Mouse (Mus musculus): Measurements from ENCODE around the gene Pkd2l1. TPM values are rescaled to one million over a fixed set of nuclear protein-coding genes. Genes with fewer than 3 reads are reported as not detected.
"Not testable (repeated sequence)": the region's sequence is repeated elsewhere in the genome, so short reads cannot be mapped to it uniquely, and the experiment has no call there.

The Pkd2l1 gene
- polyA plus RNA-seq, 2 experiments: 0.03 TPM; not detected in 1

DNA sequence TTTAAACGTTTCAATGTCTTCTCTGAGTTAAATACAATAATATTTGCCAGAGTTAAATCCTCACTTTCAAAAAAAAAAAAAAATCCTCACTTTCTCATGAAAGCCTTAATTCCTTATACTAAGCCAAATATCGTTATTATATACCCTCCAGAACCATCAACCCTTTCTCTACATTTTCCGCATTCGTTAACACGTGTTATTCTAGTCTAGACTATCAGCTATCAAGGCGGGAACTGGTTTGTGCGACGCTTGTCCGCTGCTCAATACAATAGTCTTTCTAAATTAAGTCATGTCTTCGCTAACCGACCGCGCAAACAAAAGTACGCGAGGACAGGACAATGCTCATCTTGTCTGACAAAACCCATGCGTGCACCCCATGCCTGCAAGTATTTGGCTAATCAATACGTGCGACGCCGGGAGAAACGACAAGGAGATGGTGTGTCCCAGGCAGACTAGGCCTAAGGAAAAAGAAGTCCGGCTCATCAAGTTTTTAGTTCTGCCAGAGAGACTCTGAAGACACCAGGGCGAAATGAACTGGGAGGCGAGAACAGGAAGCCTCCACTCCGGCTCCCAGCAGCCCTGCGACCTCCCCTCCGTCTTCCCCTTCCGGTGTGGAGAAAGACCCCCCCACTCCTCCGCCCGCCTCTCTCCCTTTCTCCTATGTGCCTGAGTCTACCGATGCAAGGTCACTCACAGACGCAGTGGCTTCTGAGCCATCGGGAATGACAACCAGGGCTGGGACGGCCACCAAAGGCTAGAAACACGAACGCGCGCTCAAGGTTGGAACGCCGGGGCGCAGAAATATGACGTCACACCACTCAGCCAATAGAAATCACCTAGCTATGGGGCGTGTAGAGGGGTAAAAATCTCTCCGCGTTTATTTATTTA lies 56.9 kb downstream of the Pkd2l1 start, which contains the start of gene Cwf19l1:
TSS of gene Cwf19l1 (minus strand) at position 805 of the 888 bp plus-strand sequence.
- under 1% methylated on average over 45 of the region's 45 CpGs for whole genome bisulfite sequencing
- ATAC-seq (ENCODE audit: low FRiP score, low read depth): peak; percentile 94

DNA sequence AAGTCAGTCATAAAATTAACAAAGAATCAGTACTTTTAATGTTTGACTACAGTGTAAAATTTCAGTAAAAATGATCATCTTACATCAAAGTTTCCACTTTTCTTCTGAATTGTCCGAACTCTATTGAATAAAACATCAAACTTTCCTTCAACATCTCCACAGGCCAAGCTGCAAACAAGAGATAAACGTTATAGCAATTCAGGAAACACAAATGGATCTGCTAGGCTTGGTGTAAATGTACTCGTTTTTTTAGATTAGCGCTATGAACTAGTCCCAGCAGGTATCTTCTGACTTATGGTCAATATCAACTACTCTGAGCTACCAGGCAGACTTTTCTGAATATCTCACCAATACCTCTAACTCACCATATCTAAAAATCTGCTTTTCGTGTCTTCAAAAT lies 59.3 kb downstream of the Pkd2l1 start:
- no peak overlapping the region for H3K27ac ChIP-seq (replicated peaks; ENCODE audit: low read depth, low read length)
- 90% methylated on average over 5 of the region's 5 CpGs for WGBS

More for the DNA sequence above, 56.9 kb downstream of the Pkd2l1 start, which contains the start of gene Cwf19l1:
- H3K4me2 ChIP-seq (replicated peaks; ENCODE audit: low read depth, low read length, severe bottlenecking): peak within 1 kb of the TSS; percentile 65
- H3K9me3 ChIP-seq (ENCODE audit: control insufficient read depth, low read length): no peaks in the 10 kb centered on the region
- H3K4me3 ChIP-seq (replicated peaks; ENCODE audit: low read length): peak within 1 kb of the TSS; percentile 64
- no peaks in the 10 kb centered on the region for H3K4me1 ChIP-seq (ENCODE audit: control insufficient read depth, insufficient read depth, low read length)
- peak within 1 kb of the TSS; percentile 68 for H3K9ac ChIP-seq (ENCODE audit: low read depth, low read length, severe bottlenecking)
- peak; percentile 94 for DNase-seq (ENCODE audit: low spot score)
- H3K36me3 ChIP-seq (ENCODE audit: control insufficient read depth, insufficient read depth, low read length): peaks cover 39% of the 10 kb centered on the region
- no peaks in the 10 kb centered on the region for H3K27me3 ChIP-seq (ENCODE audit: control insufficient read depth, insufficient read depth, low read length)
- peak; percentile 41; the same call in 1 of the 2 replicates for TF ChIP-seq POLR2A (IDR thresholded peaks at IDR 0.05; ENCODE audit: borderline replicate concordance, extremely low read depth, insufficient read depth, insufficient read length)
- peak within 1 kb of the TSS; percentile 94 for H3K27ac ChIP-seq (replicated peaks; ENCODE audit: low read depth, low read length)

DNA sequence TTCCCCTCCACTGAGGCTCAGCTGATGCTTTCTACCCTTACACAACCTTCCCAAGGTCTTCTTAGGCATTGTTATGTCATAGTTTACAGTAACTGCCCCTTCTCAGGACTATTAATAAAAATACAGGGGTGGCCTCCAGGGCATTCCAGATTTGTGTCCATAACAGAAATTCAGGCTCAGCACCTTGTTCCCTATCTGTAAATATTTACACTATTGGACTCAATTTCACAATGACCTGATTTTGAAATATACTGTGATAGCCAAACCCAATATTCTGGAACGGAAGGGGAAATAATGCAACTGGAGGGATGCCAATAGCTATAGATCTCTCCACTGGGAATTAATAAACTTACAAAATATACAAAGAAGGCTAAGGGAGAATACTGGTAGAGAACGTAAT lies 63.7 kb downstream of the Pkd2l1 start:
- Histone ChIP-seq H3K4me1 (ENCODE audit: control insufficient read depth, insufficient read depth, low read length) (no peaks in the 10 kb centered on the region), H3K9me3 (ENCODE audit: control insufficient read depth, low read length) (no peaks in the 10 kb centered on the region), H3K27me3 (ENCODE audit: control insufficient read depth, insufficient read depth, low read length) (no peaks in the 10 kb centered on the region), H3K4me2 (replicated peaks; ENCODE audit: low read depth, low read length, severe bottlenecking) (no peak overlapping the region), H3K36me3 (ENCODE audit: control insufficient read depth, insufficient read depth, low read length) (peaks cover 72% of the 10 kb centered on the region), H3K27ac (replicated peaks; ENCODE audit: low read depth, low read length) (no peak overlapping the region), H3K9ac (ENCODE audit: low read depth, low read length, severe bottlenecking) (no peak overlapping the region), H3K4me3 (replicated peaks; ENCODE audit: low read length) (no peak overlapping the region)
- 77% methylated on average over 2 of the region's 2 CpGs for WGBS
- ATAC-seq (ENCODE audit: low FRiP score, low read depth) (no peak), DNase-seq (ENCODE audit: low spot score) (no peak)
- TF ChIP-seq POLR2A (IDR thresholded peaks at IDR 0.05; ENCODE audit: borderline replicate concordance, extremely low read depth, insufficient read depth, insufficient read length): no peak

More for the DNA sequence above, 59.3 kb downstream of the Pkd2l1 start:
- H3K36me3 ChIP-seq (ENCODE audit: control insufficient read depth, insufficient read depth, low read length): peaks cover 42% of the 10 kb centered on the region
- TF ChIP-seq POLR2A (IDR thresholded peaks at IDR 0.05; ENCODE audit: borderline replicate concordance, extremely low read depth, insufficient read depth, insufficient read length): no peak
- DNase-seq (ENCODE audit: low spot score): no peak
- no peak for ATAC-seq (ENCODE audit: low FRiP score, low read depth)
- H3K27me3 ChIP-seq (ENCODE audit: control insufficient read depth, insufficient read depth, low read length): no peaks in the 10 kb centered on the region
- H3K4me3 ChIP-seq (replicated peaks; ENCODE audit: low read length): no peak overlapping the region
- H3K9me3 ChIP-seq (ENCODE audit: control insufficient read depth, low read length): no peaks in the 10 kb centered on the region
- H3K4me2 ChIP-seq (replicated peaks; ENCODE audit: low read depth, low read length, severe bottlenecking): no peak overlapping the region
- no peak overlapping the region for H3K9ac ChIP-seq (ENCODE audit: low read depth, low read length, severe bottlenecking)
- H3K4me1 ChIP-seq (ENCODE audit: control insufficient read depth, insufficient read depth, low read length): no peaks in the 10 kb centered on the region

DNA sequence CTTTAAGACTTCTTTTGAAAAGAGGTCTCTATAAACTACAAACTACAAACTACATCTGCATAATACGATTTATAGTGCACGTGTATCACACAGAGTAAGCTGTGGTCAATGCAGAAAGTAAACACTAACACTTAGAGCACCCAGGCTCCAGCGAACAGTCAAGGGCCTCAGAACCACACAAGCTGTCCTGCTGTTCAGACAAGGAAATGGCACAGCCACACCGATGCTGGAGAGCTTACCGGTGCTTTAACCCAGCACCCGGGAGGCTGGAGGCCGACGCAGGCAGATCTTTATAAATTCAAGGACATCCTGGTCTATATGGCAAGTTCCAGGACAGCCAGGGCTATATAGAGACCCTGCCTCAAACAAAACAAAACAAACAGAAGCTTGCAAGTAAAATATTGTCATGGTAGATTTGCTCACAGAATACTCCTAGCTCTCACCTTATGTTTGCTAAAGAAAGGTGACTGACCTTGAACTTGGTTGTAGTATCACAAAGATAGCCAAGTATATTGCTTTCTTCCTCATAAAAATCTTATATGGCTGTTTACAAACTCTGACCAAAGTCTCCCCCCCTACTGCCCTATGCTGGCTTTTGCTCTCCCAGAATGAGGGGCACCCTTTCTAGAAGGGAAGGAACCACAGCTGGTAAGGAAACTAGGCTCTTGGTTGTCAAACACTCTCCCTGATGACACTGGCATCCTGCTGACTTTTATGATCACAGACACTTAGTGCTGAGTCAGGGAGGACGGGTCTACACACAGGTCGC lies 64.3 kb downstream of the Pkd2l1 start:
- Histone ChIP-seq H3K4me3 (replicated peaks; ENCODE audit: low read length) (no peak overlapping the region), H3K36me3 (ENCODE audit: control insufficient read depth, insufficient read depth, low read length) (peaks cover 78% of the 10 kb centered on the region), H3K9me3 (ENCODE audit: control insufficient read depth, low read length) (no peaks in the 10 kb centered on the region), H3K27me3 (ENCODE audit: control insufficient read depth, insufficient read depth, low read length) (no peaks in the 10 kb centered on the region), H3K27ac (replicated peaks; ENCODE audit: low read depth, low read length) (no peak overlapping the region), H3K4me1 (ENCODE audit: control insufficient read depth, insufficient read depth, low read length) (no peaks in the 10 kb centered on the region), H3K4me2 (replicated peaks; ENCODE audit: low read depth, low read length, severe bottlenecking) (no peak overlapping the region), H3K9ac (ENCODE audit: low read depth, low read length, severe bottlenecking) (no peak overlapping the region)
- no peak for DNase-seq (ENCODE audit: low spot score)
- no peak for TF ChIP-seq POLR2A (IDR thresholded peaks at IDR 0.05; ENCODE audit: borderline replicate concordance, extremely low read depth, insufficient read depth, insufficient read length)
- no peak for ATAC-seq (ENCODE audit: low FRiP score, low read depth)
- 93% methylated on average over 10 of the region's 10 CpGs for WGBS

DNA sequence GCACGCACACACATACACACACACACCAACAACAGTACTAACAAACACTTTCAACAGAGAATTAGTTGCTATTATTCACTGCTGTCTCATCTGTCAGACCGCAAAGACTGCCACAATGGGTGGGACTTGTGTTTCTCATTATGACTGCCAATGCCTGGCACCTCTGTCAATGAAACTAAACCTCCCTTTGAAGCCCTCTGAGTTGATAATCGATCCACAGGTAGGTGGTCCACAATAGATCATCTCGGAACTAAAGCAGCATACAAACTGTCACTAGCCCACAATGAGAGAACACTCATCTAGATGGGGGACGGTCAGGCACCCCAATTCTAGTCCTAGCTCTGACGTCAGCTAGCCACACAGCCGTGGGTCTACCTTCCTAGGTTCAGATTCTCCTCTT lies 71.1 kb downstream of the Pkd2l1 start:
- DNase-seq (ENCODE audit: low spot score): no peak
- H3K9ac ChIP-seq (ENCODE audit: low read depth, low read length, severe bottlenecking): no peak overlapping the region
- H3K36me3 ChIP-seq (ENCODE audit: control insufficient read depth, insufficient read depth, low read length): peaks cover 79% of the 10 kb centered on the region
- TF ChIP-seq POLR2A (IDR thresholded peaks at IDR 0.05; ENCODE audit: borderline replicate concordance, extremely low read depth, insufficient read depth, insufficient read length): no peak
- no peaks in the 10 kb centered on the region for H3K4me1 ChIP-seq (ENCODE audit: control insufficient read depth, insufficient read depth, low read length)
- no peak for ATAC-seq (ENCODE audit: low FRiP score, low read depth)
- 89% methylated on average over 7 of the region's 7 CpGs for WGBS
- H3K9me3 ChIP-seq (ENCODE audit: control insufficient read depth, low read length): no peaks in the 10 kb centered on the region
- no peak overlapping the region for H3K4me2 ChIP-seq (replicated peaks; ENCODE audit: low read depth, low read length, severe bottlenecking)
- H3K27ac ChIP-seq (replicated peaks; ENCODE audit: low read depth, low read length): no peak overlapping the region
- no peaks in the 10 kb centered on the region for H3K27me3 ChIP-seq (ENCODE audit: control insufficient read depth, insufficient read depth, low read length)
- no peak overlapping the region for H3K4me3 ChIP-seq (replicated peaks; ENCODE audit: low read length)

DNA sequence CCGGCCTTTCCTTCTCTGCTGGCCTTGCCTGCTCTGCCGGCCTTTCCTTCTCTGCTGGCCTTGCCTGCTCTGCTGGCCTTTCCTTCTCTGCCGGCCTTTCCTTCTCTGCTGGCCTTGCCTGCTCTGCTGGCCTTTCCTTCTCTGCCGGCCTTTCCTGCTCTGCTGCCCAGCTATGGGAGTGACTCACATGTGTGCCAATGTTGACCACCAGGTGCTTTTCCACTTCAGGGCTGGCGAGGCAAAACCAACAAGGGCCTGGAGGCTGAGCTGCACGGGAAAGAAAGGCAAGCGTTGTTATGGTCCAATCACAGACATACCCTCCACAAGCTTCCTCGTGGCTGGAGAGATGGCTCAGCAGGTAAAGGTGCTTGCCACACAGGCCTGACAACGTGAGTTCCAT lies 71.6 kb downstream of the Pkd2l1 start:
- 98% methylated on average over 7 of the region's 9 CpGs for WGBS
- not testable (repeated sequence) for H3K27ac ChIP-seq (replicated peaks; ENCODE audit: low read depth, low read length); H3K9ac ChIP-seq (ENCODE audit: low read depth, low read length, severe bottlenecking); H3K4me2 ChIP-seq (replicated peaks; ENCODE audit: low read depth, low read length, severe bottlenecking); H3K9me3 ChIP-seq (ENCODE audit: control insufficient read depth, low read length); H3K27me3 ChIP-seq (ENCODE audit: control insufficient read depth, insufficient read depth, low read length); H3K4me1 ChIP-seq (ENCODE audit: control insufficient read depth, insufficient read depth, low read length); ATAC-seq (ENCODE audit: low FRiP score, low read depth); DNase-seq (ENCODE audit: low spot score); H3K4me3 ChIP-seq (replicated peaks; ENCODE audit: low read length)
- peaks cover 79% of the 10 kb centered on the region for H3K36me3 ChIP-seq (ENCODE audit: control insufficient read depth, insufficient read depth, low read length)
